Mouse (Mus musculus) bone marrow, adult 2 months (tissue): ENCODE measurements at regions not wholly inside any gene's neighbourhood (a gene's known extent, or its start where the extent isn't known, plus 50 kb on each side); places are given as distances from the start of the nearest gene placed in this dataset.

Experiments
- H3K27ac ChIP-seq: fragments of 200-500 bp; 2 replicates; pipeline ENCODE4 v1.5.1; 2012; ENCODE audit warnings: low read depth, mild to moderate bottlenecking, control low read depth, inconsistent platforms, low read length; ENCODE audit not compliant: control insufficient read depth, poor library complexity, insufficient read depth
- H3K4me1 ChIP-seq: fragments of 200-500 bp; 2 replicates; pipeline ENCODE4 v1.6.1; 2011; ENCODE audit warnings: low read length; ENCODE audit not compliant: control insufficient read depth, insufficient read depth
- H3K4me3 ChIP-seq: fragments of 200-500 bp; replicated peaks from 2 replicates; pipeline ENCODE3; 2011; ENCODE audit warnings: mild to moderate bottlenecking, low read depth, low read length, control low read depth; ENCODE audit not compliant: control insufficient read depth
- CTCF ChIP-seq: fragments of 200-500 bp; IDR thresholded peaks from 2 replicates; pipeline ENCODE4 v1.5.1; 2011; ENCODE audit warnings: low read length, control low read depth; ENCODE audit not compliant: control insufficient read depth, insufficient read depth
- POLR2A ChIP-seq: fragments of 200-500 bp; IDR thresholded peaks from 2 replicates; pipeline ENCODE4 v1.6.1; 2011; ENCODE audit warnings: low read depth, mild to moderate bottlenecking, control low read depth, low read length, borderline replicate concordance; ENCODE audit not compliant: control insufficient read depth
- WGBS: fragments of 180-500 bp; shearing (Covaris S2); methylation state at CpG from one replicate; pipeline ENCODE4 v1.1.7; 2018; 5-methylcytosine and 5-hydroxymethylcytosine counted together

- H3K27ac ChIP-seq, result no peak overlapping the region
- H3K4me3 ChIP-seq, result no peak overlapping the region
- WGBS, result 68% methylated on average over 12 of the region's 12 CpGs
- TF ChIP-seq CTCF, result no peak
- TF ChIP-seq POLR2A, result no peak
- H3K4me1 ChIP-seq, result no peaks in the 10 kb centered on the region
Observed at GRCm38 (mm10) chr15:62091746-62092659, 1169.2 kb upstream of the A1bg start.

GRCm38 (mm10) chr15:62091144-62091543 is 1168.3 kb upstream of the A1bg start:
- Histone ChIP-seq H3K27ac (no peak overlapping the region), H3K4me3 (no peak overlapping the region), H3K4me1 (no peaks in the 10 kb centered on the region)
- TF ChIP-seq CTCF (no peak), POLR2A (no peak)
- WGBS, result 82% methylated on average over 5 of the region's 5 CpGs

- 86% methylated on average over 4 of the region's 4 CpGs for WGBS
- no peak for TF ChIP-seq POLR2A
- TF ChIP-seq CTCF, result no peak
- Histone ChIP-seq H3K4me1 (no peaks in the 10 kb centered on the region), H3K4me3 (no peak overlapping the region), H3K27ac (no peak overlapping the region)
Observed at GRCm38 (mm10) chr15:62088341-62088740, 1165.5 kb upstream of the A1bg start.

- 91% methylated on average over 6 of the region's 6 CpGs for WGBS
- no peak for TF ChIP-seq POLR2A
- no peak for TF ChIP-seq CTCF
- H3K27ac ChIP-seq, result no peak overlapping the region
- H3K4me1 ChIP-seq, result no peaks in the 10 kb centered on the region
- no peak overlapping the region for H3K4me3 ChIP-seq
Observed at GRCm38 (mm10) chr15:62087755-62088154, 1164.9 kb upstream of the A1bg start.

GRCm38 (mm10) chr15:62086037-62086436 is 1163.2 kb upstream of the A1bg start:
- 88% methylated on average over 3 of the region's 3 CpGs for WGBS
- TF ChIP-seq POLR2A, result no peak
- no peak for TF ChIP-seq CTCF
- Histone ChIP-seq H3K27ac (no peak overlapping the region), H3K4me1 (no peaks in the 10 kb centered on the region), H3K4me3 (no peak overlapping the region)

- Histone ChIP-seq H3K27ac (no peak overlapping the region), H3K4me1 (no peaks in the 10 kb centered on the region), H3K4me3 (no peak overlapping the region)
- WGBS, result 85% methylated on average over 3 of the region's 3 CpGs
- no peak for TF ChIP-seq CTCF
- TF ChIP-seq POLR2A, result no peak
Observed at GRCm38 (mm10) chr15:62083347-62083746, 1160.5 kb upstream of the A1bg start.

- H3K4me1 ChIP-seq, result no peaks in the 10 kb centered on the region
- 87% methylated on average over 2 of the region's 2 CpGs for WGBS
- no peak overlapping the region for H3K4me3 ChIP-seq
- TF ChIP-seq POLR2A (no peak), CTCF (no peak)
- H3K27ac ChIP-seq, result no peak overlapping the region
Observed at GRCm38 (mm10) chr15:62082539-62082938, 1159.7 kb upstream of the A1bg start.

- H3K27ac ChIP-seq, result no peak overlapping the region
Observed at GRCm38 (mm10) chr15:62079155-62080109, 1156.6 kb upstream of the A1bg start.

More at GRCm38 (mm10) chr15:62079155-62080109, 1156.6 kb upstream of the A1bg start:
- H3K4me1 ChIP-seq, result no peaks in the 10 kb centered on the region
- no peak overlapping the region for H3K4me3 ChIP-seq
- no peak for TF ChIP-seq POLR2A
- TF ChIP-seq CTCF, result no peak
- WGBS, result 65% methylated on average over 9 of the region's 9 CpGs
